Mouse (Mus musculus): ENCODE data around the gene Ddx43. TPM values are rescaled to one million over a fixed set of nuclear protein-coding genes. Genes with fewer than 3 reads are reported as not detected.

The Ddx43 gene
- total RNA-seq, 2 experiments from 2014 or later = not detected

DNA sequence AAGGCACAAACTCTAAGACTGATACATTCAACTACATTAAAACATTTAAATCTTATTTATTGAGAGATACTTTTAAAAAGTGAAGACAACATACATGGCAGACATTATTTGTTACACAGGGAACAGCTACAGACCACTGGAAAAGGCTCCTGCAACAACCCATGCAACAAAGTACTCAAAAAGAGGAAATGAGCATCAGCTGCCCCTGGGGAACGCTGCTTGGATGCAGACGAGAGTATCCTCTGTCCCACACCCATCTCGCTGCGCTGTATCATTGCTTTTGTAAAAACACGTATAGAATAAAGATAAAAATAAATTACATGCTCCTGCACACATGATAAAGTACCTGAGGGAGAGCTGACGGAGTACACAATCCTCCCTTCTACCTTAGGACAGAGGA, 34.9 kb downstream of the Ddx43 start:
- intact Hi-C loops (cut with DNase I) = no loop called here
- no peak for DNase-seq (ENCODE audit: low spot score)

DNA sequence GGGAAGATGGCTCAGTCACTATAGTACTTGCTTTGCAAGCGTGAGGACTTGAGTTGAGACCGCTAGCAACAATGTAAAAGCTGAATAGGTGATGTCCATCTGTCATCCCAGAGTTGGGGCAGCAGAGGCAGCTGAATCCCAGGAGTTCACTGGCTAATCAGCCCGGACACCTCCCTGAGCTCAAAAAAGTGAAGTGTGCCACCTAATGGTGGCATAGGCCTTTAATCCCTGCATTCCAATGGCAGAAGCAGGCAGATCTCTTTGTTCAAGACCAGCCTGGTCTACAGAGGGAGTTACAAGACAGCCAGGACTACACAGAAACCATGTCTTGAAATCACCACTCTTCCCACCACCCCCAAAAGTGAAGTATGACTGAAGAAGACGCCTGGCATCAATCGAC, 36.9 kb downstream of the Ddx43 start:
- no peak for DNase-seq (ENCODE audit: low spot score)
- intact Hi-C loops (cut with DNase I) = no loop called here

DNA sequence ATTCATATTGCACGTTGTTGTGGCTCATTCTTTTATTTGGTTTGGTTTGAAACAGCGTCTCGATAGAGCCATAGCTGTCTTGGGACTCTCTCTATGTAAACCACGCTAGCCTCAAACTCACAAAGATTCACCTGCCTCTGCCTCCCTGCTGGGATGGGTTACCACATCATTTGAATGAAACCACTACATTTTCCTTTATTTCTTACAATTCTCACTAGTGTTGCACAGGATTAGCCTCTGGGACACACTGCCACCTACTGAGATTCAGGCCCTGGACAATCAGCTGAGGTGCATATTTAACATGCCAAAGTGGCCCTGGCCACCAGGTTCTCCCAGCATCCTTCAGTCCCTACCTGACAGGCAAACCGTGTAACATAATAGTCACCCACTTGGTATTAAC, 43.8 kb downstream of the Ddx43 start:
- intact Hi-C loops (cut with DNase I) = no loop called here
- no peak for DNase-seq (ENCODE audit: low spot score)

DNA sequence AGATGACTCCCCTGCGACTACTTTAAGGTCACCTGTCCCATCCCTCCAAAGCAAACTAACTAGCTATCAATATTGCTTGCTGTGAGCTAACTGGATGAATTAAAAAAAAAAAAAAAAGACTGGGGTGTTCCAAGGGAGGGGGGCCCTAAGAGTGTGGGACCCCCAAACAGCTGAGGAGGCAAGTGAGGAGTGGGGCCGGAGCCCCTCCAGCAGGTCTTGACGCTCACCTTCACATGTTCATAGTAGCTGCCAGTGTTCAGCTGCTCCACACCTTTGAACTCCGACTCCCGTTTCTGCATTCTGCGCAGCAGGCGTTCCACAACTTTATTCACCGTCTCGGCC, 46.6 kb downstream of the Ddx43 start:
- DNase-seq (ENCODE audit: low spot score) = no peak
- intact Hi-C loops (cut with DNase I) = no loop called here

DNA sequence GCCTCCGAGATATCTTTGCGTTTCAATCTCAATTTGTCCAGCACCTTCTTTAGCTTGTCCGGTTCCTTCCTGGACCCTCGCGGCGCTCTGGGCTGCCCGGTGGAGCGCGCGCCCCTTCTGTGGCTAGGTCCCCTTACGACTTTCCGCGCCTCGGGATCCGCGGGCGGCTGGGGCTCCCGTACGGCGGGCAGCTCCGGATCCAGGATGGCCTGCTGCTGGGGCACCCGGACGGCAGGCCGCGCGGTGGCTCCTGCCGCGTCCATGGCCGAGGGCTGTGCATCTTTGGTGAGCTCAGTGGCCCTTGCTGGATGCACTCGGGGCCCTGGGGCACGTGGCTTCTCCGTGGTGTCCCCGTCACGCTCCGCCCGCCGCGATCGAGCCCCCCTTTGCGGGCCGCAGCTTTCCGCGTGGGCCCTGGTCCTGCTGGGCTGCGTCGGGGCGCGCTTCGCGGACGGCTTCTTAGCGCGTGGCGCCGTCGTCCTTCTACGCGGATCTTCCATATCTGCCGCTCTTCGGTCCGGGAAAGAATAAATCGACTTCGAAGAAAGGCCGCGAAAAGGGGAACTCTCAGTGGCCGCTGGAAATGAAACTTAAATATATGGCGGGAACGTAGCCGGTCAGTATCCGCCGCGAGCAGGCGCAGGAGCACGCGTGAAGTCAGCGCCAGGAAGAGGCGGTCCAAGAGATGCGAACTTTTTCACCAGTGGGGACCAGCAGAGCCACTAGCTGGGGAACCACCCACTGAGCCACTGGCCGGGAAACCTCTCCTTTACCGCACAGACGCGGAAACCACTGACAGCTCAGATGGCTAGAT, 47.2 kb downstream of the Ddx43 start, which contains the start of gene Cgas:
Gene Cgas (minus strand): TSS at position 659 of the 814 bp plus-strand sequence.
- peak; percentile 67 for DNase-seq (ENCODE audit: low spot score)
- intact Hi-C loops (cut with DNase I) = no loop called here

DNA sequence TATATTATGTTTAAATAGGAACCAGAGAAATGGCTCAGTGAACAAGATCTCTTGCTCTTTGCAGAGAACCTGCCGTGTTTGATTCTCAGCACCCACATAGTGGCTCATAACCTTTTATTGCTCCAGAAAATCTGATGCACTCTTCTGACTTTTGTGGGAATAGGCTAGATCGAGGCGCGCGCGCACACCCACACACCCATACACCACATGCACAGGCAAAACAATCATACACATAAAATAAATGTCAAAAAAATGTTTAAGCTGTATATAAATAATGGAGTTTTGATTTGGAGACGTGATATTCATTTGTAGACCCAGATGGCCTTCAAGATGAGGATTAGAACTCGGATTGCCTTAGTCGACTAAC, 52.0 kb downstream of the Ddx43 start:
- intact Hi-C loops (cut with DNase I) = no loop called here

DNA sequence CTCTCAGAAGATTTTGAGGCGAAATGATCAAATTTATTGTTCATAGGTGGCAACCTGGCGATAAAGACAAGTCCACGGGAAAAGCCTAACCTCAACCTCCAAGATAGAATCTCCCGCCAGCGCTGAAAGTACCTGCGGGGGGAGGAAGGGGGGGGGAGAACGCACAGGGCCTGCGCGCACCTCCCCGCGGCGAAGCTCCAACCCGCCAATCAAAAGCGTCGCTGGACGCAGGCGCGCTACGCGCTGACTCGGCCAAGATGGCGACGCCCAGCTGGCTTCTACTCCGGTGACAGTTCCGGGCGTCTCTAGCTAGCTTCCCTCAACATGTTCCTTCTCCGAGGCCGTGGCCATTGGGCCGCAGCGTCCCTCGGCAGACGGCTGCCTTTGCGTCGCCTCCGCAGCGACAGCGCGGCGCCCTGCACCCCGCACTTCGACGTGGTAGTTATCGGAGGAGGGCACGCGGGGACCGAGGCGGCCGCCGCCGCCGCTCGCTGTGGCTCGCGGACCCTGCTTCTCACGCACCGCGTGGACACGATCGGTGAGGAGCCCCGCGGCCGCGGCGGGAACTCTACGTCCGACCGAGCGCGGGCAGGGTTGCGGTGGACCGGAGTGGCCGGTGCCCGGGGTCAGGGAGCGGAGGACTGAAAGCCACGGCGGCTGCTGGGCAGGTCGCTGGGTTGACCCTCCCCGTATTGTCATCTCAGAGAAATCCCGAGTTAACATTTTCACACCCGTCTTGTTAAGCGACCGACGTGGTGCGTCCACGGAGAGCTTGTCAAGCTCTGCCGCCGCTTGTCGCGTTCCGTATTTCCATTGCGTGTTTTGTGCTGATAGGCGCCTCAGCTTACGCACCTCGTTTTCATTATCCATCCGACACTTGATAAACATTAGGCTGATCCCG, 52.6 kb downstream of the Ddx43 start, which contains the start of the genes Mto1 and Gm17324:
Gene Mto1 (plus strand): TSS at position 236 of the 901 bp plus-strand sequence.
Gene Gm17324 (minus strand): TSS at position 814 of the 901 bp plus-strand sequence.
- intact Hi-C loops (cut with DNase I) = loop anchor here (2.0 kb wide), 1 partner anchor 29 kb away; no protein-coding TSS in a partner anchor
- DNase-seq (ENCODE audit: low spot score) = peak; percentile 77

More for the DNA sequence above, 52.0 kb downstream of the Ddx43 start:
- no peak for DNase-seq (ENCODE audit: low spot score)

DNA sequence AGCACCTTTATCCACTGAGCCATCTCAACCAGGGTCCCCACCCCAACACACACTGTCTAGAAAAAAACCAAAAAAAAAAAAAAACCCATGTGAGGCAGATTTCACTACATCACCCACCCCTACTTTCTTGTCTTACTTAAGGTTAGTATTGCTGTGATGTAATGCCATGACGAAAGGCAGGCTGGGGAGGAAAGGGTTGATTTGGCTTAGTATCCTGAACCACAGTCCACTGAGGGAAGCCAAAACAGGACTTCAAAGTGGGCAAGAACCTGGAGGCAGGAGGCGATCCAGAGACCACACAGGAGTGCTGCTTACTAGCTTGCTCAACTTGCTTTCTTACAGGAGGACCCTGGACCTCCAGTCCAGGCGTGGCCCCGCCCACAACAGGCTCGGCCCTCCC, 54.8 kb downstream of the Ddx43 start:
- intact Hi-C loops (cut with DNase I) = no loop called here
- no peak for DNase-seq (ENCODE audit: low spot score)

DNA sequence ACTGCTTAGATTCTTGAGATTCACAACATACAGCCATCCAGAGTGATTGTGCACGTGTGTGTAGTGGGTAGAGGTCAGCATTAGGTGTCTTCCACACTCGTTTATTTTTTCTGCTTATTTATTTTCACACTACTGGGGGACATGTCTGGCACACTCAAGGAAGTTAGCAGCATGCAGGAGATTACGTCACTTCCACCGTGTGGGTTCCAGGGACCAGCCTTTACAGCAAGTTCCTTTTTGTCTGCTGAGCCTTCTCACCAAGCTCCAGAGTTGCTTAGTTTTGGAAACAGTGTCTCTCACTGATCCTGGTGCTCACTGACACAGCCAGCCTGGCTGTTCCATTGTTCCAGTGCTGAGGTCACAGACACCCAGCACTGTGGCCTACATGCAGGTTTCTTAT, 55.8 kb downstream of the Ddx43 start:
- DNase-seq (ENCODE audit: low spot score) = no peak
- intact Hi-C loops (cut with DNase I) = no loop called here

DNA sequence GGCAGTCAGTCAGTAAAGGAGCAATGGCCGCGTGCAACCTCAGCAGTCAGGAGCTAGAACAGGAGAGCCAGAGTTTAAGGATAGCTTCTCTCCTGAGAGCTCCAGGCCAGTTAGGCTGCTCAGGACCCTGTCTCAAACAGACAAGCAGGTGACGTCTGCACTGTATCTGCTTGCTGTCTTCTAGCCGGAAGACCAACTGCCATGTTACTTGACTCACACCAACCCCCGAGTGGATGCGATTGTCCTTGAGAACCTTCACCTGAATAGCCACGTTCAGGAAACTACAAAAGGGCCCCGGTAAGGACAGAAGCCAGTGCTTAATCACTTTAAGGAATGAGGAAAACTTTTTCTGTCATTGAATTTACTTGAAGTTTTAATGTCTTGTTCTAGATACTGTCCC, 61.4 kb downstream of the Ddx43 start:
- DNase-seq (ENCODE audit: low spot score) = no peak
- intact Hi-C loops (cut with DNase I) = no loop called here

DNA sequence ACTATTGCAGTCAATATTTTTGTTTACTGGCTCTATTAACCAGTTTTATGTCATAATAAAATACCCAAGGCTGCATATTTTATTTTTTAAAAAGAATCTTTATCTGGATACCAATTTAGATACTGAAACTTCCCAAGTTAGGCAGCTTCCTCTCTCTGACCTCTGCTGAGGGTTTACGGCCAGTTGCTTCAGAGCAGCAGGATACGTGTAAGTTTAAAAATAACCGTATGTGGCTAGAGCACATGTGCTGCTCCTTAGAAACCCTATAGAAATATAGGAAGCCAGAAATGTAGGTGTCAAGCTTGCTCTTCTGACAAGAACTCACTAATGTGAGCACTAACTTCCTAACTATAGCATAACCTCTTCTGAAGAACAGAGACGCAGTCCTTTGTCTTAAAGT, 67.8 kb downstream of the Ddx43 start:
- intact Hi-C loops (cut with DNase I) = no loop called here

DNA sequence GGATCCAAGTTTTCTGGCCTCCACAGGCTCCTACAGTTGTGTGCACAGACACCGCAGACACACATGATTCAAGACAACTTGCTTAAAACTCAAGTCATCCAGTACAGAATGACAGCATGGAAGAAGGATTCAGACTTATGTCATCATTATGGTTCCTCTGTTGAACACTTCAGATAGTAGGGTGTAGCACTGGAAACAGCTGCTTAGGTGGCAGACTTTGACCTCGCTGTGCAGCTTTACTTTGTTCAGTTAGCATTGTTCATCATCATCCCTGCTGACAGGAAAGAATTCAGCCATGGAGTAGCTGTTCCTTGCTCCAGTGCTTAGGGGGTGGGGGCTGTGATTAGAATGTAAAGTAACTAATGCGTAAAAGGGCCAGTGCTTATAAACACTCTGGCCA, 70.1 kb downstream of the Ddx43 start:
- DNase-seq (ENCODE audit: low spot score) = no peak
- intact Hi-C loops (cut with DNase I) = no loop called here

More for the DNA sequence above, 67.8 kb downstream of the Ddx43 start:
- no peak for DNase-seq (ENCODE audit: low spot score)

Other genes with a start within 250 kb of the Ddx43 start
- 10 to 100 TPM; 81.4 to 87.9 TPM for gene Gsta4, start 213.0 kb upstream of the Ddx43 start, total RNA-seq (2021)
- gene Gsta1, start 165.1 kb upstream of the Ddx43 start, total RNA-seq (2021) = under 1 TPM in 1 of 2 experiments, not detected in 1; 0.39 TPM
- gene Gm3776, start 138.6 kb upstream of the Ddx43 start, total RNA-seq (2021) = under 1 TPM; 0.39 to 0.89 TPM
- gene Gm10639, start 105.9 kb upstream of the Ddx43 start, total RNA-seq (2021) = not detected
- gene Omt2a, start 81.0 kb upstream of the Ddx43 start, total RNA-seq (2021) = not detected
- gene Omt2b, start 68.2 kb upstream of the Ddx43 start, total RNA-seq (2021) = not detected
- 1 to 10 TPM in 1 of 2 experiments, under 1 TPM in 1; 0.45 to 1.2 TPM for gene Gsta2, start 40.0 kb upstream of the Ddx43 start, total RNA-seq (2021)
- not detected for gene Dppa5a, start 27.6 kb upstream of the Ddx43 start, total RNA-seq (2021)
- not detected for gene Ooep, start 17.1 kb upstream of the Ddx43 start, total RNA-seq (2021)
- gene Cgas, start 47.5 kb downstream of the Ddx43 start, total RNA-seq (2021) = under 1 TPM; 0.45 to 0.55 TPM
- gene Mto1, start 52.4 kb downstream of the Ddx43 start, total RNA-seq (2021) = 10 to 100 TPM; 24.5 to 25.5 TPM
- gene Gm17324, start 53.0 kb downstream of the Ddx43 start, total RNA-seq (2021) = not detected
- 1,000 to 10,000 TPM; 1,031 to 1,197 TPM for gene Eef1a1, start 93.4 kb downstream of the Ddx43 start, total RNA-seq (2021)
- 1 to 10 TPM; 5.2 to 6.0 TPM for gene Slc17a5, start 192.3 kb downstream of the Ddx43 start, total RNA-seq (2021)
- 1 to 10 TPM; 1.3 to 1.8 TPM for gene Cd109, start 219.8 kb downstream of the Ddx43 start, total RNA-seq (2021)